Mouse (Mus musculus) right cerebral cortex, postnatal 4 days (tissue): ENCODE measurements around the gene Nudt1.

Experiments used
- DNase-seq: peaks from one replicate; pipeline ENCODE4 v3.0.0-alpha.2; 2022

Nudt1 gene

DNA sequence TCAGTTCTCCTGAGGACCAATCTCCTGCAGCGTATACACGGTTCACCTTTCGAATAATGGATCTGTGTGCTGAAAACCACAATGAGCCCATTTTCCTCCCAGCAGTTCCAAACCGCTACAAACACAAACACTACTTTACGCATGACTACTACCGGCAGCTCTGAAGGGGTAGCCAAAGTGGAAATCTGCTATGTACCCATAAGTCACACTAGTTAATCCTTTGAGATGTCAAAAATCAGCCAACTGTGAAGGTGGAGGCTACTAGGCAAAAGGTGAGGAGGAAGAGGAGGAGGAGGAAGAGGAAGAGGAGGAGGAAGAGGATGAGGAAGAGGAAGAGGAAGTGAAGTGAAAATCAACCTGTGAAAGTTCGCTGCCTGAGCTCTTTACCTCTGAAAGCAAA, 65.8 kb downstream of the Nudt1 start:
- DNase-seq = no peak
